Mouse (Mus musculus): ENCODE measurements around the gene Rpl15. TPM values are rescaled to one million over a fixed set of nuclear protein-coding genes. Genes with fewer than 3 reads are reported as not detected.

Gene Rpl15
- 385 TPM for polyA plus RNA-seq (2014; fragmentation: Illumina TruSeq; extraction: RNeasy Lipid Tissue Mini Kit (QIAGEN cat#74804))

DNA sequence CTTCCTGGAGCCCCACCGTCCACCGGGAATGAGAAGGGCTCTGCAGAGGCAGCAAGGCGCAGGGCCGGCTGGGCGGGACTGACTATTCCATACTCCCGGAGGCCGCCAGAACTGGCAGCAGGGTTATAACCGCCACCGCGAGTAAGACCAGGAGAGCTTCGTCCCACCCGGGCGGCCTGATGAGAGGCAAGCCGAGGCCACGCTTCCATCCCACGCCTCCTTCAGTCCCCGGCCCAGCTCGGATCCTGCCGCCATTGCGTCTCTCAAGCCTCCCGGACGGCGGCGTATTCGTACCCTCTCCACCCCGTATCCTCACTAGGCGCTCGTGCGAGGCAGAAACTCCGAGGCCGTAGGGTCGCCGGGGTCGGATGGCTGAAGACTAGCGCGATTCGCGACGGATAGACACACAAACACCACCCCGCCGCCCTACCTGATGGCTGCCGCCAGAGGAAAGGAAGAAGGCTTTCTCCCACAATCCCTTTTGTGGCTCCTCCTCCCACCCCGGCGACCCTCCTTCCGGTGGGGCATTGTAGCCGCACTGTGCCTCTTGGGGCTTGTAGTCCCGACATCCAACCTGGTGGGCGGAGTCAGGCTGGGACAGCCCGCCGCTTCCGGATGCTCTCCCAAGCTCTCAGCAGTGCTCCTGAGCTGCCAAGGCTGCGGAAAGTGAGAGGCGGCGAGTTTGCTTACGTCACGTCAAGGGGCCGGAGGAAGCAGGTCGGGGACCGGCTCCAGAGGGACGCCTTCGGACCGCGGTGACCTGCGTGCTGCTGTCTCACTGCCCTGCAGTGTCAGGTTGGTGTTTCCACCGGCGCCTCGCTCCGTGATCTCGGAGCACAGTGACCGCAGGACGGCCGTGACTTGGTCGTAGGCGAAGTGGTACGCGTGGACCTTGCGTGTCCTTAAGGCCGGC is at the start of gene Rpl15, which contains the start of gene Nkiras1:
Gene Rpl15, minus strand, starts transcription at position 863 of the 913 bp plus-strand sequence.
Gene Nkiras1, plus strand, starts transcription at position 608 of the 913 bp plus-strand sequence.

GRCm38 (mm10) chr14:18238750-18239731 is 32.1 kb downstream of the Rpl15 start, which contains the start of gene Nr1d2:
Nr1d2 (minus strand) TSS chr14:18239127.

Other genes starting within 250 kb of the Rpl15 start
- 180 TPM for gene Nr1d2, start 32.3 kb downstream of the Rpl15 start, polyA plus RNA-seq (2014; fragmentation: Illumina TruSeq; extraction: RNeasy Lipid Tissue Mini Kit (QIAGEN cat#74804))
- 16.8 TPM for gene Nkiras1, start 255 bp downstream of the Rpl15 start, polyA plus RNA-seq (2014; fragmentation: Illumina TruSeq; extraction: RNeasy Lipid Tissue Mini Kit (QIAGEN cat#74804))
- gene Ube2e1, start 60.5 kb upstream of the Rpl15 start, polyA plus RNA-seq (2014; fragmentation: Illumina TruSeq; extraction: RNeasy Lipid Tissue Mini Kit (QIAGEN cat#74804)), result 187 TPM

Measured in ovary, adult 10 weeks (tissue).